Mouse (Mus musculus) kidney, adult 2 months (tissue): Measurements from ENCODE around the gene Krt19.

Experiments
- CTCF ChIP-seq: fragments of 200-500 bp; conservative IDR thresholded peaks from 2 replicates; pipeline ENCODE4 v1.5.1; 2011; ENCODE audit warnings: low read depth, mild to moderate bottlenecking, control low read depth, low read length, moderate library complexity, mixed read lengths; ENCODE audit not compliant: insufficient read depth, insufficient read length
- POLR2A ChIP-seq: fragments of 200-500 bp; IDR thresholded peaks from one replicate; pipeline ENCODE4 v1.6.1; 2011; ENCODE audit warnings: low read depth, low read length, control low read depth

DNA sequence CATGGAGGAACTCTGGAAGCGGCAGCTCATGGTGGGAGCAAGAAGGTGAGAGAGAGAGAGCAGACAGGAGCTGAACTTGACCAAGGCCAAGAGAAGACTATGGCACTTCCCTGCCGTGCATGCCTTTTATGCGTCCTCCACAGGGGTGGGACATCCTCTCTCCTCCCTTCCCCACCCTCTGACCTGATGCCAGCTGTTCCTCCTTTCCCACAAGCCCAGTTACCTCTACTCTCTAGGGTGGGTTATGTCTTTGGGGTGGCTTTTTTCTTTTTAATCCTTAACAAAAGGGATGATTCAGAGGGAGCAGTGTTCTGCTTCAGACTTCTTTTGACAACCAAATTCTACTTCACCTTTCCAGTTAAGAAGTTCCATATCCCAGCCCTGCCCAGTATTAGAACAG is 27.0 kb downstream of the Krt19 start, which contains the start of gene Krt13:
- TF ChIP-seq CTCF (no peak), POLR2A (no peak)
